Mouse (Mus musculus): ENCODE measurements at regions not wholly inside any gene's neighbourhood (a gene's known extent, or its start where the extent isn't known, plus 50 kb on each side); places are given as distances from the start of the nearest gene placed in this dataset.

DNA sequence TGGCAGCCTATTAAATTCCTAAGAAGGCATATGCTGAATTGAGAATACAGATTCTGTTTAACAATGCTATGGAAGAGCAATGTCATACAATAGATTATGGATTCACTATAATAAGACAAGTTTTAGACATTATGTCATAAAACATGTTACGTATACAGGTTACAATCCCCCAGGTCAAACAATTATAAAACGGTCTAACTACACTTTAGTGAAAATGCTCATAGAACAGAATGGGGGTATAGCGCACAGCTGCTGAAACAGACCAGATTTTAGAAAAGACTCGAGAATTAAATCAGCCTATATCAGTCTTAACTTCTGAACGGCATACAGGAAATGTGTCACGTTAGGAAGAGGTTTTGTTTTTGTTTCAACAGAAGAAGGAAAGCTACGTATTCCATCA is 660.5 kb upstream of the Sel1l start:
- Histone ChIP-seq H3K4me1 (ENCODE audit: control insufficient read depth, insufficient read depth, low read length) (no peaks in the 10 kb centered on the region), H3K4me3 (ENCODE audit: insufficient read depth, low read depth, low read length) (no peak overlapping the region), H3K27ac (ENCODE audit: insufficient read depth, low read depth, low read length) (no peak overlapping the region), H3K36me3 (ENCODE audit: control insufficient read depth, insufficient read depth, low read length) (no peaks in the 10 kb centered on the region), H3K27me3 (replicated peaks; ENCODE audit: control insufficient read depth, insufficient read depth, low read length) (no peaks in the 10 kb centered on the region)
- TF ChIP-seq CTCF (conservative IDR thresholded peaks at IDR 0.05; ENCODE audit: insufficient read depth, insufficient read length, low read depth, low read length), result no peak
- TF ChIP-seq POLR2A (IDR thresholded peaks at IDR 0.05; ENCODE audit: low read depth, low read length), result no peak
- DNase-seq, result no peak
- 64% methylated on average over 7 of the region's 7 CpGs for WGBS

DNA sequence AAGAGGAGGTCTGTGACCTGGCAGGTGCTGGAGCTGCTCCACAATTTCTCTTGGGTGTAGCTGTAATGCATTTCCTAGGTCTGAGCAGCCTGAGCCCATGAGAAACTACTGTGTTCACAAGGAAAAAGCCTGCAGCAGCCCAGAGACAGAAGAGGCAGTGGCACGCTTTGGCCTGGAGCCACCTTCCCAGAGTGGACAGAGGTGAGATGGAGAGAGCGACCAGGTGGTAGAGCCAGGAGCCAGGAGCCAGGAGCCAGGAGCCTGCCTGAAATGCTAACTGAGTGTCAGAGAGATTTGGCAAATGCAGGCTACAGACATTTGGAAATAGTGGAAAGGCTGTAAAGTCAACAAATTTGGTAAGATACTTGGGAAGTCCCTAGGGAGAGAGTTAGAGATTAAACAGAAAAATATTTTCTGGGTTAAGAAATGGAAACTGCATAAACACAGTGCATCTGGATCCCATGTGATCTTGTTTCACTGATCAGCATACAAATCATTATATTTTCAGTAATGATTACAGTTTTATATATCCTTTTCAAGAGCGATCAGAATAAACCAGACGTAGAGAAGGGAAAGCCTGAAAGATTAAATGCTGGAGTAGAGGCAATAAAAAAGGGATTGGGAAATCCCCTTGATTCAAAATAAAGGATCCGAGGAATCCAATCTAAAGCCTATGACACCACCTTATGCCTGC is 660.0 kb upstream of the Sel1l start:
- WGBS, result 80% methylated on average over 5 of the region's 5 CpGs
- H3K27me3 ChIP-seq (replicated peaks; ENCODE audit: control insufficient read depth, insufficient read depth, low read length), result no peaks in the 10 kb centered on the region
- DNase-seq, result no peak
- no peaks in the 10 kb centered on the region for H3K36me3 ChIP-seq (ENCODE audit: control insufficient read depth, insufficient read depth, low read length)
- H3K4me3 ChIP-seq (ENCODE audit: insufficient read depth, low read depth, low read length), result no peak overlapping the region
- H3K27ac ChIP-seq (ENCODE audit: insufficient read depth, low read depth, low read length), result no peak overlapping the region
- H3K4me1 ChIP-seq (ENCODE audit: control insufficient read depth, insufficient read depth, low read length), result no peaks in the 10 kb centered on the region
- TF ChIP-seq CTCF (conservative IDR thresholded peaks at IDR 0.05; ENCODE audit: insufficient read depth, insufficient read length, low read depth, low read length) (no peak), POLR2A (IDR thresholded peaks at IDR 0.05; ENCODE audit: low read depth, low read length) (no peak)

- Histone ChIP-seq H3K4me1 (ENCODE audit: control insufficient read depth, insufficient read depth, low read length) (no peaks in the 10 kb centered on the region), H3K27ac (ENCODE audit: insufficient read depth, low read depth, low read length) (no peak overlapping the region), H3K4me3 (ENCODE audit: insufficient read depth, low read depth, low read length) (no peak overlapping the region), H3K27me3 (replicated peaks; ENCODE audit: control insufficient read depth, insufficient read depth, low read length) (no peaks in the 10 kb centered on the region), H3K36me3 (ENCODE audit: control insufficient read depth, insufficient read depth, low read length) (no peaks in the 10 kb centered on the region)
- 75% methylated on average over 1 of the region's 1 CpGs for WGBS
- no peak for DNase-seq
- no peak for TF ChIP-seq POLR2A (IDR thresholded peaks at IDR 0.05; ENCODE audit: low read depth, low read length)
- no peak for TF ChIP-seq CTCF (conservative IDR thresholded peaks at IDR 0.05; ENCODE audit: insufficient read depth, insufficient read length, low read depth, low read length)
These were observed 635.0 kb upstream of the Sel1l start for GRCm38 (mm10) chr12:92483984-92484383.

DNA sequence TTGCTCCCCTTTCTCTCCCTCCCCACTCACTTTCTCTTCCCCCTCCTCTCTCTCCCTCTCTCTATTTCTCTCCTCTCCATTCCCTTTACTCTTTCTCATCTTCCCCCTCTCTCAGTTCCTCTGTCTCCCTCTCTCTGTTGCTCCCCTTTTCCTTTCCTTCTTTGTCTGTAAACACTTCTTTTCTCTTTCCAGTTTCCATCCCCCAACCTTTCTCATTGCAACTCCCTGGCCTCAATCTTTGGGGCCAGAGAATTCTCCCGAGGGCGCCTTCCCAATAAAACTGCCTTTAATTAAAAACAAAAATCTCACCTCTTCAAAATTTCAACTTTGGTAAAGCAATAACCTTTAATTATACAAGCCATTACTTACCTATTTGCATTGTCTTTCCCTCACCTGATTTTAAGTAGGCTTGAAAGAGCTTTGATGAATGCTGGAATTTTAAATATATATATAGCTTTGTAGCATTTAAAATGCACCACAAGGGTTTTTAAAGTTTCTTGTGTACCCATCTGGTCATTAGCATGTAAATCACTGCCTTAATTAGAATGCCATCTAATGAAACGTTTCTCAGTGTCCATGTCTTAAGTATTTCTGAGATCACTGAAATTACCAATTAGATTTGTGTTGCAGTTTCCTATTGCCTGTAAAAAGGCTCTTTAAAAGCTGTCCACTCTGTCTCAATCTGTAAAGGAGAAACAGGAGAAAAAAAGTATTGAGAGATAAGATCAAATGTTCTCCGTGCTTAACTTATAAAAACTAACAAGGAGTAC is 625.5 kb upstream of the Sel1l start:
- WGBS, result 48% methylated on average over 4 of the region's 4 CpGs
- Histone ChIP-seq H3K36me3 (ENCODE audit: control insufficient read depth, insufficient read depth, low read length) (no peaks in the 10 kb centered on the region), H3K4me1 (ENCODE audit: control insufficient read depth, insufficient read depth, low read length) (no peaks in the 10 kb centered on the region), H3K27me3 (replicated peaks; ENCODE audit: control insufficient read depth, insufficient read depth, low read length) (no peaks in the 10 kb centered on the region), H3K4me3 (ENCODE audit: insufficient read depth, low read depth, low read length) (no peak overlapping the region), H3K27ac (ENCODE audit: insufficient read depth, low read depth, low read length) (no peak overlapping the region)
- no peak for TF ChIP-seq CTCF (conservative IDR thresholded peaks at IDR 0.05; ENCODE audit: insufficient read depth, insufficient read length, low read depth, low read length)
- no peak for TF ChIP-seq POLR2A (IDR thresholded peaks at IDR 0.05; ENCODE audit: low read depth, low read length)
- DNase-seq, result no peak

- Histone ChIP-seq H3K4me3 (ENCODE audit: insufficient read depth, low read depth, low read length) (no peak overlapping the region), H3K36me3 (ENCODE audit: control insufficient read depth, insufficient read depth, low read length) (no peaks in the 10 kb centered on the region), H3K27ac (ENCODE audit: insufficient read depth, low read depth, low read length) (no peak overlapping the region), H3K4me1 (ENCODE audit: control insufficient read depth, insufficient read depth, low read length) (no peaks in the 10 kb centered on the region), H3K27me3 (replicated peaks; ENCODE audit: control insufficient read depth, insufficient read depth, low read length) (no peaks in the 10 kb centered on the region)
- 61% methylated on average over 6 of the region's 6 CpGs for WGBS
- TF ChIP-seq POLR2A (IDR thresholded peaks at IDR 0.05; ENCODE audit: low read depth, low read length), result no peak
- no peak for TF ChIP-seq CTCF (conservative IDR thresholded peaks at IDR 0.05; ENCODE audit: insufficient read depth, insufficient read length, low read depth, low read length)
- no peak for DNase-seq
These were observed 602.3 kb upstream of the Sel1l start for GRCm38 (mm10) chr12:92451110-92451818.

DNA sequence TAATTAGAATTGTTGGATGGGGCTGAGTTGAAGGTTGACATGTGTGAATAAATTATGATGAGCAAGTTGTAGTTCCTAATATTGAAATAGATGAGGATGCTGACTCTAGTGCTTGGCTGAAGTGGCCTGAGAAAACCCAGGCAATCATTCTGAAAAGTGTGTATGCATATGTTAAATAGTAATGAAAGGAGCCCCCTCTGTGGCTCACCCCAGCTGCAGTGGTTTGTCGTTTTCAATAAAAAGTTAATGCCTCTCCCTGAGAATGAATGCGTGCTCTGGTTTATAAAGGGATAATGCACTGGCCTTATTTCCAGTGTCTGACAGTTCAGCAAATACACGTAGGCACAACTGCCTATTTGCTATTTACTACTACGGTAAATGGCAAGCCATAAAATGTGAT is 569.5 kb upstream of the Sel1l start:
- no peaks in the 10 kb centered on the region for H3K36me3 ChIP-seq (ENCODE audit: control insufficient read depth, insufficient read depth, low read length)
- DNase-seq, result no peak
- no peak overlapping the region for H3K4me3 ChIP-seq (ENCODE audit: insufficient read depth, low read depth, low read length)
- 70% methylated on average over 4 of the region's 4 CpGs for WGBS
- H3K4me1 ChIP-seq (ENCODE audit: control insufficient read depth, insufficient read depth, low read length), result no peaks in the 10 kb centered on the region
- no peak for TF ChIP-seq CTCF (conservative IDR thresholded peaks at IDR 0.05; ENCODE audit: insufficient read depth, insufficient read length, low read depth, low read length)
- TF ChIP-seq POLR2A (IDR thresholded peaks at IDR 0.05; ENCODE audit: low read depth, low read length), result no peak
- H3K27ac ChIP-seq (ENCODE audit: insufficient read depth, low read depth, low read length), result no peak overlapping the region
- H3K27me3 ChIP-seq (replicated peaks; ENCODE audit: control insufficient read depth, insufficient read depth, low read length), result no peaks in the 10 kb centered on the region

- H3K27me3 ChIP-seq (replicated peaks; ENCODE audit: control insufficient read depth, insufficient read depth, low read length), result no peaks in the 10 kb centered on the region
- no peak overlapping the region for H3K4me3 ChIP-seq (ENCODE audit: insufficient read depth, low read depth, low read length)
- DNase-seq, result no peak
- H3K27ac ChIP-seq (ENCODE audit: insufficient read depth, low read depth, low read length), result no peak overlapping the region
- H3K4me1 ChIP-seq (ENCODE audit: control insufficient read depth, insufficient read depth, low read length), result no peaks in the 10 kb centered on the region
- TF ChIP-seq CTCF (conservative IDR thresholded peaks at IDR 0.05; ENCODE audit: insufficient read depth, insufficient read length, low read depth, low read length) (no peak), POLR2A (IDR thresholded peaks at IDR 0.05; ENCODE audit: low read depth, low read length) (no peak)
- H3K36me3 ChIP-seq (ENCODE audit: control insufficient read depth, insufficient read depth, low read length), result no peaks in the 10 kb centered on the region
These were observed 556.5 kb upstream of the Sel1l start for GRCm38 (mm10) chr12:92405506-92405905.
